Mouse (Mus musculus) megakaryocyte, embryonic 14.5 days (primary cell): ENCODE measurements around the gene Elovl6.

Experiments
- FLI1 ChIP-seq: IDR thresholded peaks from 2 replicates; pipeline ENCODE4 v1.6.1; 2012; ENCODE audit warnings: low read length, inconsistent platforms, mixed read lengths
- GATA1 ChIP-seq: IDR thresholded peaks from 3 replicates; pipeline ENCODE4 v1.6.1; 2012; ENCODE audit warnings: mixed read lengths, low read length, inconsistent platforms, borderline replicate concordance

- no peak for TF ChIP-seq GATA1
- TF ChIP-seq FLI1: no peak
Measured at GRCm38 (mm10) chr3:129680258-129680657, 148.1 kb downstream of the Elovl6 start.
